Mouse (Mus musculus) mesoderm, embryonic 11.5 days (tissue): ENCODE measurements around the gene AC124502.3.

Experiments used
- DNase-seq: peaks from one replicate; pipeline ENCODE4 v3.0.0-alpha.2; 2012; ENCODE audit warnings: low read depth, low spot score

Gene AC124502.3

GRCm38 (mm10) chr19:5032686-5033085 is 6.0 kb upstream of the AC124502.3 start:
- no peak for DNase-seq

DNA sequence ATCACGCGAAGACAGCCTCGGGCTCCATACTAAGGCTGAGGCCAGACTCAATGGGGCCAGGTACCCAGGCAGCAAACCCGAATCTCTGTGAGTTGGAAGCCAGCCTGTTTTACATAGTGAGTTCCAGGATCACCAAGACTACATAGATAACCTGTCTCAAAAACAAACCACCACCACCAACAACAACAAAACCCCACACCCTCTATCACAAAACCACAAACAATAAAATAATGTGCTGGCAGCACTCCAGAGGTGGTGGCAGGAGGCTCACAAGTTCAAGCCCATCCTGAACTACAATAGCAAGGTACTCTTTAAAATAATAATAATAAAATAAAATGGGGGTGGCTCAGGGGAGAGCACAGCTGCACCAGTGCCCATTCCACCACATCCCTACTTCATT is 2.1 kb upstream of the AC124502.3 start:
- no peak for DNase-seq

DNA sequence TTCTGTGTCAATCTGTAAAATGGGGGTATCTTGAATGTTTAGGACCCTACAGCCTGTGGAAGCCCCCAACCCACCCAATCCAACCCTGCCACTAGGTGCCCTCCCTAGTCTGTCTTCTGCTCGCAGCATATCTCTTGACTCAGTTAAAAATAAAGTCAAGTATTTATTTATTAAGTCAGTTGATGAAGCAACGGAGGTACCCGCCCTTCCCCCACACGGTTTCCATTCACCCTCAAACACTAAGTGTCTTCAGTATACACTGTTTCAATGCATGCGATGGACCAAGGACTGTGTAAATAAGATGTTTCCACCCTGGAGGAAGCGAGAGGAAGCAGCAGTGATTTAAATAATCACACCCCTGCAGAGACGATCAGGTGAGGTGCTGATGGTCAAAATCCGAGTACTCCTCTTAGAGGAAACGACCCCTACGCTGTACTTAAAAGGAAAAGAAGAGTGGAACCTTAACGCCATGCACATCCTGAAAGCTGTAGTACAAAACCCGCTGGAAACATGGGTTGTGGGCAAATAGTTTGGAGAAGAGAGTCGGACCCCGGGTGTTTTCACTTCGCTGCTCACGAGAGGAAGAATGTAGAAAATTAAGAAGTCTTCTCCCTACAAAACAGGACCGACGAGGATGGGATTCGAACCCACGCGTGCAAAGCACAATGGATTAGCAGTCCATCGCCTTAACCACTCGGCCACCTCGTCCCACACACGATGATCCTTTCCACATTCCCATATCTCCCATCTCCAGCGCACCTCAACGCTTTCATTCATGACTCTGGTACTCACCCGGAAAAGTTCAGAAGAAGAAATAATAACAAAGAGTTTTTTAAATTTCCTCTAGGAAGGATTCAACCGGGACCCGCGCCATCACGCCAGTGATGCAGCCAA is 766 bp upstream of the AC124502.3 start:
- DNase-seq = peak; percentile 91

DNA sequence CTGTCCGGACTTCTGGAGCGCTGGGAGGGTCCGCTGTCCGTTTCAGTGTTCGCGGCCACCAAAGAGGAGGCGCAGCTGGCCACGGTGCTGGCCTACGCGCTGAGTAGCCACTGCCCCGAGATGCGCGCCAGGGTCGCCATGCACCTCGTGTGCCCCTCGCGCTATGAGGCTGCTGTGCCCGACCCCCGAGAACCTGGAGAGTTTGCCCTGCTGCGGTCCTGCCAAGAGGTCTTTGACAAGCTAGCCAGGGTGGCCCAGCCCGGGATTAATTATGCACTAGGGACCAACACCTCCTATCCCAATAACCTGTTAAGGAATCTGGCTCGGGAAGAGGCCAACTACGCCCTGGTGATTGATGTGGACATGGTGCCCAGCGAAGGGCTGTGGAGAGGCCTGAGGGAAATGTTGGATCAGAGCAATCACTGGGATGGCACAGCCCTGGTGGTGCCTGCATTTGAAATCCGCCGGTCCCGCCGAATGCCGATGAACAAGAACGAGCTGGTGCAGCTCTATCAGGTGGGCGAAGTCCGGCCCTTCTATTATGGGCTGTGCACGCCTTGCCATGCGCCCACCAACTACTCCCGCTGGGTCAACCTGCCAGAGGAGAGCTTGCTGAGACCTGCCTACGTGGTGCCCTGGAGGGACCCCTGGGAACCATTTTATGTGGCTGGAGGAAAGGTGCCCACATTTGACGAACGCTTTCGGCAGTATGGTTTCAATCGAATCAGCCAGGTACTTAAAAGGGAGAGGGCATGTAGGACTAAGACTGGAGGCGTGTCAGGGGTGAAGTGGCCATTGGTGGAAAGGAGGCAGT is 817 bp downstream of the AC124502.3 start:
- DNase-seq = no peak

DNA sequence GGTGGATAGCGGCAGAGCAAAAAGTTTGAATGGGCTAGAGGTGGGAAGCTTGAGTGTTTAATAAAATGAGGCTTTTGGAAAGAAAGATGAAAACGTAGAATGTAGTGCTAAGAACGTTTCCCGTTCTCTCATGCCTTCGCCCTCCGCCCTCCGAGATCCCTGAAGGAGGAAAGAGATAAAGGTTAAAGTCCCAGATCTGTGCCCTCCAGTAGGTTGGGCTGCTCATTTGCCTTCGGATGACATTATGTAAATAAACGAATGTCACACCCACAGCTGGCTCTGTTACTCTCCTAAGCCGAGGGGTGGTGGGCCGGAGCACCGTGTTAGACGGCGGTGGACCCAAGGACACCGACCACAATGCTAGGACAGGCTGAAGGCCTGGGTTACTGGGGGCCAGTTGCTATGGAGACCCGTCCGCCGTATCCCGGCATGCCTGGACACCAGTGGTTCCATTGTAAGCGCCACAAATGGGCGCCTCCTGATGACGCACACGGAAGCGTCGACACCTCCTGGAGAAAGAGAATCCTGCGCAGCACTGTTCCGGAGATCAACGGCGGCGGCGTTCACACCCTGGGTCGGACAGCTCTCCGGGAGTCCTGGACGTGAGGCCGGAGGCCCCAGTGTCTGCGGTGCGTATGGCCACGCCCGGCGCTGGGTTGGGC is 2.3 kb downstream of the AC124502.3 start, which contains the start of gene Brms1:
Brms1 (plus strand) TSS at position 493 of the 662 bp plus-strand sequence.
- peak; percentile 96 for DNase-seq

- DNase-seq = no peak
These were observed 2.9 kb downstream of the AC124502.3 start for GRCm38 (mm10) chr19:5041588-5041987.

GRCm38 (mm10) chr19:5045531-5045930 is 6.8 kb downstream of the AC124502.3 start:
- no peak for DNase-seq

- DNase-seq = no peak
These were observed 9.7 kb downstream of the AC124502.3 start for GRCm38 (mm10) chr19:5048138-5049056.

DNA sequence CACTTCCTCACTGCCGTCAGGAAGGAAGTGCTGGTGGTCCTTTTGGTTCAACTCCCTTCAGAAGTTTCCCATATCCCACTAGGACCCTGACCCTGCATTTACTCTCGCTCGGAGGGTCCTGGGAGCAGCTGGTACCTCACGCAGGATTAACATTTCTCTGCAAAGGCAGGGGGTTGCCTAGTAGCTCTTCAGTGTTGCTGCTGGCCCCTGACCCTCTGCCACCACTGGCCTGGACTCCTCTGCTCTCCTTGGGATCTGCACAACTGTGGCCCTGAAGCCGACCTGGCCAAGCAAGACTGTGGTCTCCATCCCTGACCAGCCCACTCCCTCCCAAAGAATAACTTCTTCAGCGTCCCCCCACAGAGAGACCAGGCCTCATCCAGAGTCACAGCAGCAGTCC is 10.6 kb downstream of the AC124502.3 start:
- DNase-seq = no peak

- DNase-seq = no peak
These were observed 11.6 kb downstream of the AC124502.3 start, which contains the start of gene Rin1 for GRCm38 (mm10) chr19:5050047-5050905. Gene Rin1 (plus strand): TSS chr19:5050481.

DNA sequence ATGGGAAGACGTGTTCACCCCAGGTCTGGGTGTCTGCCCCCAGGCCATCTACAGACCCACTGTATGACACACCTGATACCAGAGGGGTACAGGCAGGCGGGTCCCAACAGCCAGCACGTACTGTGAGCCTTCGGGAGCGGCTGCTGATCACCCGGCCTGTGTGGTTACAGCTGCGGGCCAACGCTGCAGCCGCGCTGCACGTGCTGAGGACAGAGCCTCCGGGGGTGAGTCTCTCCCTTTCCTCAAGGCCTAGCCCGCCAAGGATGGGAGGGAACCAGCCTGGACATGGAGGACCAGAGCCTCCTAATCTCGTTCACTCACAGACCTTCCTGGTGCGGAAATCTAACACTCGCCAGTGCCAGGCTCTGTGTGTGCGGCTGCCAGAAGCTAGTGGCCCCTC is 12.3 kb downstream of the AC124502.3 start:
- no peak for DNase-seq

DNA sequence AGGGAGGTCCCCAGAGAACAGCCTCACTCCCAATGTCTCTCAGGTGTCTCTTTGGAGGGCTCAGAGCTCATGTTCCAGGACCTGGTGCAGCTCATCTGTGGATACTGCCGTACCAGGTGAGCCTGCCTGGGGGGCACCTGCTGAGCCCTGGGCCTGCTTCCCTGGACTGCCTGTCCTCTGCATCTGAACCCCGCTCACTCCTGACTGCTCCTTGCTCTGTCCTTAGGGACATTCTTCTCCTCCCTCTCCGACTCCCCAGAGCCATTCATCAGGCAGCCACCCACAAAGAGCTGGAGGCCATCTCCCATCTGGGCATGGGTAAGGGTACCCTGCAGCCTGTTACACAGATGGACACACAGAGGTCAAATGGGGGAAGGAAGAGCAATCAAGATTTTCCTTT is 12.8 kb downstream of the AC124502.3 start:
- no peak for DNase-seq

DNA sequence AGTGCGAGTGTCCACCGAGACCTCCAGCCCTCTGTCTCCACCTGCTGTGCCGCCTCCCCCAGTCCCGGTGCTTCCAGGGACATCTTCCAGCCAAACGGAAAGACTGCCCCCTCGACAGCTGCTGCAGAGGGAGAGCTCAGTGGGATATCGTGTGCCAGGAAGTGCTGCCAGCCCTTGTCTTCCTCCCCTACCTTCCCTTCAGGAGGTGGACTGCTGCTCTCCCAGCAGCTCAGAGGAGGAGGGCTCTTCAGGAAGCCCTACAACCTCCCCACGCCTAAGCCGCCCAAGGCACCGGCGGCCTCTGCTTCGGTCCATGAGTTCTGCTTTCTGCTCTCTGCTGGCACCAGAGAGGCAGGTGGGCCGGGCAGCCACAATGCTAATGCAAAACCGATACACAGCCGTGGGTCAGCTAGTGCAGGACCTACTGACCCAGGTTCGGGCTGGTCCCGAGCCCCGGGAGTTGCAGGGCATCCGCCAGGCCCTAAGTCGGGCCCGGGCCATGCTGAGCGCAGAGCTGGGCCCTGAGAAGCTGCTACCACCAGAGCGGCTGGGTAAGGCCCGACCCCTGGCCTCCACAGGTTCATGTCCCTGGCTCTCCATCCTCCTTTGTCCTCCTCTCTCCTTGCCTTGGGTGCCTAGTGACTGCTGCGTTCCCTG is 13.6 kb downstream of the AC124502.3 start:
- no peak for DNase-seq

DNA sequence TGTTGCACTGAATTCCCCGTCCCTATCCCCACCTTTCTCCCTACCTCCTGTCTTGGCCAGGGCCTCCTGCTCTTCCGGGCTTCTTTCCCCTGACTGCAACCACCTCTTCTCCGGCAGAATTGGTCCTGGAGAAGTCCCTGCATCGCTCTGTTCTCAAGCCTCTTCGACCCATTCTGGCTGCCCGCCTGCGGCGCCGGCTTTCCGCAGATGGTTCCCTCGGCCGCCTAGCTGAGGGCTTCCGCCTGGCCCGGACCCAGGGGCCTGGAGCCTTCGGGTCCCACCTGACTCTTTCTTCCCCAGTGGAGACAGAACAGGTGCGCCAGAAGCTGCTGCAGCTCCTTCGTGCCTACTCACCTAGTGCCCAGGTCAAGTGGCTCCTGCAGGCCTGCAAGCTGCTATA is 14.2 kb downstream of the AC124502.3 start:
- DNase-seq = no peak

DNA sequence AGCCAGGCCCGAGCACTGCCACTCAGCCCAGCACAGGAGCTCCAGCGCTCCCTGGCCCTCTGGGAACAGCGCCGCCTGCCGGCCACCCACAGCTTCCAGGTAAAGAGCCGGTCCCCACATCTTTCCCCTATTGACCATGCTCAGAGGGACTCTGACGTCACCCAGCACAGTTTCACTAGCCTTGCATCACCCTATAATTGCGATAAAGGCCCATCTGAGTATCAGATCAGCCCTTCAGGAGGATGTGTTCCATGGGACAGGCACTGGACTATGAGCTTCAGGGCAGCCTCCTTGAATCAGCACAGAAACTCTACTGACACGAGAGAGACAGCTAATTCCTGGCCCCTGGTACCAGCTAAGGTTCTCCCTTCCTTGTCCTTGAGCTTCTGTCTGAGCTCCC is 15.2 kb downstream of the AC124502.3 start:
- no peak for DNase-seq

DNA sequence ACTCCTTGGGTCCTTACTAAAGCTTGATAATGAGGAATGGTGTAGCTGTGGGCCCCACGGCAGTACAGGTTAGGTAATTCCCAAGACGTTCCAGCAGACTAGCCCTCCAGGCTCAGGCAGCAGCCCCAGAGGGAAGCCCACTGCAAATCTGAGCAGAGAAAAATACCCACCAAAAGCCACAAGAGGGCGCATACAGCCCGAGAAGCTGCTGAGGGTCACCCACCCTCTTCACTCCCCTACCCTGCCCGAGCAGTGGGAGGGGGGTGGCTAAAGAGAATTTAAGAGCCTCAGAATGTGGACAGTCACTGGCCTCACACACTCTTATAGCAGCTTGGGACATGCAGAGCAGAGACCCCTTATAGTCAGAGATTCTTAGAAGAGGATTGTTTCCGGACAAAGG is 17.6 kb downstream of the AC124502.3 start:
- DNase-seq = peak; percentile 81

DNA sequence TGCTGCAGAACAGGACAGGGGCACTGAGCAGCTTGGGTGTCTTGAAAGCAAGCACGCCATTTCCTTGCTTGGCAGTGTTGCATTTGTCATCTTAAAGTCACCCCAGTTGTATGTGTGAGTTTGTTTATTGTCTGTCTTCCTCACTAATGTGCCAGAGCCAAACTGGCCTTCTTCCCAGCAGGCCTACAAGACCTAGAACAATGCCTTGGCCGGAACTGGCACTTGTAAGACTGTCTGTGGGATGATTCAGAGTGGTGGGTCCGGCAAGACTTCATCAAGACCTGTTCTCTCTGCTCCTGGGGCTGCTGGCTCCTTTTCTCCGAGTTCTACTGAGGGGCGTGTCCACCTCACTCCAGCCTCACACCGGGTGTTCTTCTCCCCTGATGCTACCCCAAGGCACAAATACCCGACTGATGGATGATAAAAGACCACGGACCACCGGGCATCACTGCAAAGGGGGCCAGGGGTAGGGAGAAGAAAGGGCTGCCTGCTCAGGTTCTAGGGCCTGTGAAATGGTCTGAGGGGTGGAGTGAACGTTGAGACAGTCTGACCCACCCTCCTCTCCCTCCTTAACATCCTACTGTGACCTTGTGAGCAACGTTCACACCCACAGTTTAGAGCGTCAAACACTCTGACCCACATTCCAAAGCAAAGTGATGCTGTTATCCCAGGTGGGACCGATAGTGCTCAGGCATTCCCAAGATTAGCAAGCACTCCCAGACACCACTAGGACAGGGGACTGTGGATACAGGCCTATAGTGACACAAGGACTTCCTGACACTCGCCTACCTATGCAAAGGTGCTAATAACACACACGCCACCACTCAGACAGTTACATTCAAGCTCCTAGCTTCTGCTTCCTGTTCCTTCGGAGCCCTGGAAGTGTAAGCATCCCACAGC is 19.4 kb downstream of the AC124502.3 start:
- no peak for DNase-seq
